Mouse (Mus musculus) gastrocnemius, postnatal 4 days (tissue): ENCODE data around the gene Itgb7. TPM values are rescaled to one million over a fixed set of nuclear protein-coding genes. Genes with fewer than 3 reads are reported as not detected.
"Not testable (repeated sequence)": the region's sequence is repeated elsewhere in the genome, so short reads cannot be mapped to it uniquely, and the experiment has no call there.

Experiments
- DNase-seq, 2 experiments: peaks; one replicate each; pipeline ENCODE4 v3.0.0; 2021 to 2022; ENCODE audit warnings: low spot score in 2 of 2, mixed read lengths in 2 of 2
- total RNA-seq, 2 experiments: library from RNA; stranded (reverse); gene quantifications; 2 replicates each; pipeline ENCODE4 v1.2.3; 2021

Gene Itgb7
- total RNA-seq, 2 experiments from 2014 or later, result 1.3 to 2.1 TPM

- DNase-seq, result no peak
Measured at GRCm38 (mm10) chr15:102230408-102231321, 1.1 kb downstream of the Itgb7 start.

DNA sequence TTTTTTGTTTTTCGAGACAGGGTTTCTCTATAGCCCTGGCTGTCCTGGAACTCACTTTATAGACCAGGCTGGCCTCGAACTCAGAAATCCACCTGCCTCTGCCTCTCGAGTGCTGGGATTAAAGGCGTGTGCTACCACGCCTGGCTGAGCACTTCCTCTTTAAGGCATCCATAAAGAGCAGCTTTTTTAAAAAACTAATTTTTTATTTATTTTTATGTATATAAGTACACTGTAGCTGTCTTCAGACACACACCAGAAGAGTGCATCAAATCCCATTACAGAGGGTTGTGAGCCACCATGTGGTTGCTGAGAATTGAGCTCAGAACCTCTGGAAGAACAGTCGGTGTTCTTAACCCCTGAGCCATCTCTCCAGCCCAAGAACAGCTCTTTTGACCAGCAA lies 6.1 kb downstream of the Itgb7 start:
- DNase-seq, result not testable (repeated sequence)

DNA sequence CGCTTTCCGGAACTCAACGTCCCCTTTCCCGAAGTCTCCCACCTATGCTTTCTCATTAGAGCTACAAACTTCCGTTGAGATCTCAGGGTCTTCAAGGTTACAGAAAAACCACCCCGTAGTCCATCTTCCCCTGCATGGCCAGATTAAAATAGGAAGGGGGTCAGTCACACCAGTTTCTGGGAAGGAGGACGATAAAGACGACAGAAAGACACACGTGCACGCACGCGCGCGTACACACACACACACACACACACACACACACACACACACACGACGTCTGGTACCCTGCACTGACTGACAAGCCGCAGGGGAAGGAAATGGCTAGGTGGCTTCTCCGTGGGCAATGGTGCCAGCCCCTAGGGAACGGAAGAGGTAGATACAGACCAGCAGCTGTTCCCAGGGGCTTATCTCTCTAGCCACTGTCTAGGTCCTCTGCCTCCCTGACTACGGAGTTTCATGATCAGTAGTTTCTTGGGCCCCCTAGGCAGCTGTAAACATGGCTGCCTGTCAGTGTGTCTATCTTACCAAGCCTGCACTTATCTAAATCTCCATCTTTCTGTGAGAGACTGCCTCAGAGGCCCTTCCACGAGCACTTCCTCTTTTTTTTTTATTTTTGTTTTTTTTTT lies 6.6 kb downstream of the Itgb7 start:
- DNase-seq, result no peak

DNA sequence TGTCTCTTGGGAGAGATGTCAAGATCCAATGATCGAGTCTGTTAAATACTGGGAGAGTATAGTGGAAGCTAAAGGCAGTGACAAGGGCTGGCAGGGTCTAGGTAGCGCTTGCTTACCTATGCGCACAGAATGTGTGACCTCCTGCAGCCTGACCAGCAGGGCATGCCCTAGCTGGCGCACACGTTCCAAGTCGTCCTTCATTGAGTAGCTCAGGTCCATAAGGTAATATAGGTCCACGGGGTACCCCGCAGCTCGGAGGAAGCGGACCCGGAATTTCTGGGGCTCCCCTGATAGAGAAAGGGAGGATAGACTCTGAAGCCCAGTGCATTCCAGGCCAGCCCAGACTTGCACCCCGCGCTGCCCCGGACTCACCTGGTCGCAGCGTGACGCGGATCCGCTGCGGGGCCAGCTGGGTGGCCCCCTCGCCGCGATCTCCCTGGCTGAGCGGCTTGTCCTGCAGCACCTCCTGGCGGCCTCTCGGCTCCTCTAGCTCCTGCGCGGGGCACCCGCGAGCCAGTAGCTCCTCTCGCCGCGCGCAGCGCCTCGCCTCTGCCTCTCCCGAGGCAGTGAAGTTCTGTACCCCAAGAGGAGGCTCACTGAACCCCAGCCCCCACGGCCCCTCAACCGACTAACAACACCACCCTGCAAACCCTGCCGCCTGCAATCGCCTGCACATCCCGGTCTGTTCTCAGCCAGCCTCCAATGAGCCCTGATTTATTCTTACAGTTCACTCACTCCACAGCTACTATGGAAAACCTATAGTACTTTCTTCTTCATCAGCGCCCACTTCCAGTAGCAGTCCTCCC lies 7.4 kb downstream of the Itgb7 start:
- peak; percentile 80 to 86 for DNase-seq

DNA sequence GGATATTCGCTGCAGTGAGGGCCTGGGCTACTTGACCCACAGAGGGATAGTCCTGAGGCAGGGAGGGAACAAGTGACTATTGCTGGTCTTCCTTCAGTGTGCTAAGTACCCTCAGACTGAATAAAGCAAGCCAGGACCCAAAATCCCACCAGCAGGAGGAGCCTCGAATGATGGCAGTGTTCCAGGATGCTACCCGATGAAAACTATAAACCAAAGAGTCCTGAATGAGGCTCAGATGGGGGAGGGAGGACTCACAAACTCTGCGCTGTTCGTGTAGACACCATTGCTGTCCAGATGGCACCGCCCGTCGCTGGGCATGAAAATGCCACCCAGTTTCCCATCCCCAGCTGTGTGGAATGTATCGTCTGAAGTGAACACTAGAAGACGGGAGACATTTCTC lies 9.4 kb downstream of the Itgb7 start:
- no peak for DNase-seq

- no peak for DNase-seq
Measured at GRCm38 (mm10) chr15:102217325-102217724, 14.4 kb downstream of the Itgb7 start.

DNA sequence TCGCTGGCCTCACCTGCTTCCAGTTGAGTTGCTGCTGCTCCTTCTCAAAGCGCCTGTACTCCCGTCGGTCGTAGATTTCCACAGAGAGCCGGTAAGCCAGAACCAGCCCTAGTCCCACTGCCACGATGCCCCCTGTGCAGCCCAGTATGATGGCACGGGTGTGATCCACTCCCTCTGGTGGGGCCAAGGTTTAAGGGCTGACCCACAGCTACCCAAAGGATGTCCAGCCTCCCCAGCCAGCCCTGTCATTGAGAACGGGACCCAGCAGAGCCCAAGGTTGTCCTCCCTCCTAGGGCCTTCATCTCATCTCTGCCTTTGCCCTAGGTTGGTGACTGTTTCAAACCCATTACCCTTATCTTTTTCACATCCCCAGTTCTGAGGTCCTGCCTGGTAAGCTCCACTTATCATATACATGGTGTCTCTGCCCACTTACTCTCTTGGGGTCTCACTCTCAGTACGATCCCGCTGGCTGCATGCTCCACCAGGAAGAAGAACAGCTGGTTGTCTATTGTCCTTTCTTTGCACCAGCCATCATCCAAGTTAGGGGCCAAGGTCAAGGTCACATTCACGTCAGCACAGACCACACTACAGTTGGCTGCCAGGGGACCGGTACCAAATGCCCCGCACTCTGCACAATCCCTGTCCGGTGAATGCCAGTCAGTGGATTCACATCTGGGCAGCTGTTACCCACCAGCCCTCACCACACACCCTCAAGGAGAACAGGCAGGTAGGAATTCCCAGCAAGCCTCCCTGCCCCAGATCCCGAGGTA lies 15.1 kb downstream of the Itgb7 start:
- DNase-seq, result no peak

GRCm38 (mm10) chr15:102215624-102216023 lies 16.1 kb downstream of the Itgb7 start:
- DNase-seq, result no peak

DNA sequence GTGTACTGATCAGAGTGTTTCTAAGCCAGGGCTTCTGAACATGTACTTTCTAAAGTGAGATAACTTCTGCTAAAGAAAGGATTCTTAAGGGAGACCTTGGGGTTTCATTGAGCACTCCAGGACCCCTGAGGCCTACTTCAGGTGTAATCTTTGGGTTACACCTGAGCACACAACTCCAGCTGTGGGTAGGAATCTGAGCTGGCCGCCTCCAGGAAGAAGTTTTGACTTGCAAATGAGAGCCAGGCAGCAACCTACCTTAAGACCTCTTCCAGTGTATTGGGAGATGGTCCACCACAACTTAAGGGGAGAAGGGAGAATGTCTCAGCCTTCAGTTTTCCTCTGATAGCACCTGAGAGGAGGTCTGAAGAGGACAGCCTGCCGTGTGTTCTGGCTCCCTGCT lies 17.6 kb downstream of the Itgb7 start:
- no peak for DNase-seq

- no peak for DNase-seq
Measured at GRCm38 (mm10) chr15:102211895-102212294, 19.8 kb downstream of the Itgb7 start.

- no peak for DNase-seq
Measured at GRCm38 (mm10) chr15:102210816-102211215, 20.9 kb downstream of the Itgb7 start.

DNA sequence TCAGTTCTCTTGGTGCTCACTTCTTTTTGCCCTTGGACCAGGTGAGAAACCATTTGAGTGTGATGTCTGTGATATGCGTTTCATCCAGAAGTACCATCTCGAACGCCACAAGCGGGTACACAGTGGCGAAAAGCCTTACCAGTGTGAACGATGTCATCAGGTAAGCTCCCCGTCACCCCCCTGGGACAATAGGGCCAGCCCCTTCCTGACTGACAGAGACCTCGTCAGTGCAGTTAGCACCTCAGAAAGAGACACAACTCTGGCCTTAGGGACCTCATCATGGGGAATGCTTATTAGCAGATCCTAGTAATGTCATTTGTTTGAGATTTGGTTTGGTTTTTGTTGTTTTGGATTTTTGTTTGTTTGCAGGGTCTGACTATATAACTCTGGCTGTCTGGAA lies 22.6 kb downstream of the Itgb7 start:
- DNase-seq, result no peak

DNA sequence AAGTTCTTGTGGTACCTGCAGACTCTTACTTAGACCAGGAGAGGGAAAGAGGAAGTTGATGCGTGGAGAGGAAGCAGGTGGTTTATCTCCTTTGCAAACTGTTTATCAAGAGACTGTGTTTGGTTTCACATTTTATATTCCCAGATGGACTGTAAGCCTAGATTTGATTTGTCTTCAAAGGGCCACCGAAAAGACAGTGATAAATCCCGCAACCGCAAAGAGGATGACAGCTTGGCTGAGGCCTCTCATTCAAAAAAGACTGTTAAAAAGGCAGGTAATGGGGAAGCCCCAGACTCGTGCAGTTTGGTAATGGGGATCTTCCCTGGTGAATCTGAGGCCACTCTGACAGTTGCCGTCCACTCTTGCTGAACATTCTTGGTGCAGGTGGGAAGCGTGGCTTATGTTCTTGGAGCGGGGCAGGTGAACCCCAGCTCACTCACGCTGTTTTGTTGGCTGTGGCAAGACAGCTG lies 23.6 kb downstream of the Itgb7 start:
- no peak for DNase-seq

DNA sequence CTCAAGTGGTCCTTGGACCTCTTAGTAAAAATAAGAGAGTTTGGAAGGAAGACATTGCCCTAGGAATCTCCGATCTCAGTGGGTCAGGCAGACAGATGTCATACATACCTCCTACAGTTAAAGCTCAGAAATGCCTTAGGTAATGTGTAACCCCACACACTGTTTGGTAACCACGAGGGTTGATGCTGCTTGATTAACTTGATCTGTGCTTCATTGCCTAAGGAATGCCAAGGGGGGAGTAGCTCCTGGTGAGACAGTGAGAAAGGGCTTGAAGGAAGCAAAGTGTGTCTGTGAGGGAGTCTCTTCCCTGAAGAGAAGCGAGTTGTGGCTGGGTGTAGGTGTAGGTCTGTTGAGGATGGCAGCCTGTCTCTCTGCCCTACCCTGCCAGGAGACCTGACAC lies 24.4 kb downstream of the Itgb7 start:
- no peak for DNase-seq

DNA sequence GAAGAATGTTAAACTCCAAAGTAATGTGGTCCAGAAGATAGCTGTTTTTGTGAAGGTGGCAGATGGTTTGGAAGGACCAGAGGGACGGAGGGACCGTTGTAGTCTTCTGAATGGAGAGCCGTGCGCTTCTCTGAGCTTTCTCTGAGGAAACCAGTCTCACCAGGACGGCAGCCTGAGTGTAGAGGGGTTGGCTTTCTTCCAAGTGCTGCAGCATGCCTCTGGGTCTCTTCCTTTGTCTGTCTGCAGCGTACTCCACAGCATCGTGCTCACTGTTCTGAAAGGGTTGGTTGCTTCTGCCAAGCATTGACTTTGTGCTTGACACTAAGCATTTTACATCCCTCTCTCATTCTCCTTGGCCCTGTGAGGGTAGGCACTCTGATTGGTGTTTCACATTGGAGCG lies 26.0 kb downstream of the Itgb7 start:
- no peak for DNase-seq

- DNase-seq, result no peak
Measured at GRCm38 (mm10) chr15:102204674-102205505, 26.9 kb downstream of the Itgb7 start, which contains the start of gene Csad. Gene Csad (minus strand): TSS chr15:102204724.

GRCm38 (mm10) chr15:102203835-102204381 lies 27.8 kb downstream of the Itgb7 start:
- peak; percentile 51 to 74 for DNase-seq

- DNase-seq, result peak; percentile 96 to 98
Measured at GRCm38 (mm10) chr15:102202971-102203834, 28.5 kb downstream of the Itgb7 start, which contains the start of gene Zfp740. Gene Zfp740 (plus strand): TSS chr15:102203249.
